Mouse (Mus musculus): ENCODE results near the gene Smyd1. TPM values are rescaled to one million over a fixed set of nuclear protein-coding genes. Genes with fewer than 3 reads are reported as not detected.
A peak's percentile ranks its signal among the peaks of the same experiment; 100 is the strongest.

The Smyd1 gene
- total RNA-seq, 1 experiment, result 6.8 TPM

- Histone ChIP-seq H3K4me3 (ENCODE audit: insufficient read depth in 1 of 2, low read depth in 1 of 2, low read length in 2 of 2, poor library complexity in 1 of 2, severe bottlenecking in 1 of 2) (no peak overlapping the region), H3K27ac (ENCODE audit: insufficient read depth, low read depth, low read length, poor library complexity, severe bottlenecking) (no peak overlapping the region), H3K4me1 (ENCODE audit: control insufficient read depth in 2 of 2, insufficient read depth in 2 of 2, low read length in 2 of 2, poor library complexity in 1 of 2) (peaks cover 0 to 2% of the 10 kb centered on the region in 2 experiments; a peak in 1 of 4 replicates), H3K9ac (ENCODE audit: insufficient read depth, low read depth, low read length, poor library complexity, severe bottlenecking) (no peak overlapping the region), H3K36me3 (ENCODE audit: control insufficient read depth, insufficient read depth, low read length, poor library complexity, severe bottlenecking) (no peaks in the 10 kb centered on the region), H3K9me3 (ENCODE audit: control insufficient read depth, insufficient read depth, low read depth, low read length) (no peaks in the 10 kb centered on the region)
- in situ Hi-C loops (cut with MboI; ENCODE audit: low sequenced_read_pairs in 2 of 2, unreplicated experiment in 2 of 2), result no loop called here
- TF ChIP-seq MAFK (IDR thresholded peaks at IDR 0.05; ENCODE audit: insufficient read depth, low read depth, low read length) (peak; percentile 59), ZNF384 (IDR thresholded peaks at IDR 0.05; ENCODE audit: low read depth, low read length) (no peak)
- no peak for DNase-seq (ENCODE audit: low read depth, low spot score)
These were observed 63.5 kb downstream of the Smyd1 start for GRCm38 (mm10) chr6:71258562-71258961.

- no peak for TF ChIP-seq ZC3H11A (IDR thresholded peaks at IDR 0.05; ENCODE audit: borderline replicate concordance, low read depth, low read length)
- no peak for TF ChIP-seq ZNF384 (IDR thresholded peaks at IDR 0.05; ENCODE audit: low read depth, low read length)
- no peak for TF ChIP-seq HCFC1 (IDR thresholded peaks at IDR 0.05; ENCODE audit: borderline replicate concordance, insufficient read depth, low read length)
- TF ChIP-seq CHD2 (IDR thresholded peaks at IDR 0.05; ENCODE audit: low read depth, low read length), result no peak
- TF ChIP-seq MAFK (IDR thresholded peaks at IDR 0.05; ENCODE audit: insufficient read depth, low read depth, low read length), result no peak
- Histone ChIP-seq H3K4me1 (ENCODE audit: control insufficient read depth in 2 of 2, insufficient read depth in 2 of 2, low read length in 2 of 2, poor library complexity in 1 of 2) (peaks cover 0 to 2% of the 10 kb centered on the region in 2 experiments; a peak in 1 of 4 replicates), H3K9ac (ENCODE audit: insufficient read depth, low read depth, low read length, poor library complexity, severe bottlenecking) (no peak overlapping the region), H3K4me3 (ENCODE audit: insufficient read depth in 1 of 2, low read depth in 1 of 2, low read length in 2 of 2, poor library complexity in 1 of 2, severe bottlenecking in 1 of 2) (no peak overlapping the region), H3K9me3 (ENCODE audit: control insufficient read depth, insufficient read depth, low read depth, low read length) (no peaks in the 10 kb centered on the region), H3K36me3 (ENCODE audit: control insufficient read depth, insufficient read depth, low read length, poor library complexity, severe bottlenecking) (no peaks in the 10 kb centered on the region), H3K27ac (ENCODE audit: insufficient read depth, low read depth, low read length, poor library complexity, severe bottlenecking) (no peak overlapping the region)
- in situ Hi-C loops (cut with MboI; ENCODE audit: low sequenced_read_pairs in 2 of 2, unreplicated experiment in 2 of 2), result no loop called here
- DNase-seq (ENCODE audit: low read depth, low spot score), result no peak
These were observed 64.7 kb downstream of the Smyd1 start for GRCm38 (mm10) chr6:71257375-71257774.

- in situ Hi-C loops (cut with MboI; ENCODE audit: low sequenced_read_pairs in 2 of 2, unreplicated experiment in 2 of 2), result no loop called here
- no peak overlapping the region for H3K4me3 ChIP-seq (ENCODE audit: insufficient read depth in 1 of 2, low read depth in 1 of 2, low read length in 2 of 2, poor library complexity in 1 of 2, severe bottlenecking in 1 of 2)
These were observed 65.9 kb downstream of the Smyd1 start for GRCm38 (mm10) chr6:71256166-71256565.

GRCm38 (mm10) chr6:71254456-71254855 is 67.6 kb downstream of the Smyd1 start:
- no peak for TF ChIP-seq HCFC1 (IDR thresholded peaks at IDR 0.05; ENCODE audit: borderline replicate concordance, insufficient read depth, low read length)
- no peak for TF ChIP-seq ZC3H11A (IDR thresholded peaks at IDR 0.05; ENCODE audit: borderline replicate concordance, low read depth, low read length)
- no peak for TF ChIP-seq ZNF384 (IDR thresholded peaks at IDR 0.05; ENCODE audit: low read depth, low read length)
- no peak for TF ChIP-seq MAFK (IDR thresholded peaks at IDR 0.05; ENCODE audit: insufficient read depth, low read depth, low read length)
- TF ChIP-seq CHD2 (IDR thresholded peaks at IDR 0.05; ENCODE audit: low read depth, low read length), result no peak
- DNase-seq (ENCODE audit: low read depth, low spot score), result no peak
- in situ Hi-C loops (cut with MboI; ENCODE audit: low sequenced_read_pairs in 2 of 2, unreplicated experiment in 2 of 2), result no loop called here
- Histone ChIP-seq H3K9me3 (ENCODE audit: control insufficient read depth, insufficient read depth, low read depth, low read length) (no peaks in the 10 kb centered on the region), H3K27ac (ENCODE audit: insufficient read depth, low read depth, low read length, poor library complexity, severe bottlenecking) (no peak overlapping the region), H3K36me3 (ENCODE audit: control insufficient read depth, insufficient read depth, low read length, poor library complexity, severe bottlenecking) (no peaks in the 10 kb centered on the region), H3K4me3 (ENCODE audit: insufficient read depth in 1 of 2, low read depth in 1 of 2, low read length in 2 of 2, poor library complexity in 1 of 2, severe bottlenecking in 1 of 2) (no peak overlapping the region), H3K9ac (ENCODE audit: insufficient read depth, low read depth, low read length, poor library complexity, severe bottlenecking) (no peak overlapping the region), H3K4me1 (ENCODE audit: control insufficient read depth in 2 of 2, insufficient read depth in 2 of 2, low read length in 2 of 2, poor library complexity in 1 of 2) (0 out of 4 replicates have a peak, but pooled peaks cover 0 to 2% of the 10 kb centered on the region in 2 experiments)

More at GRCm38 (mm10) chr6:71256166-71256565, 65.9 kb downstream of the Smyd1 start:
- no peak overlapping the region for H3K9ac ChIP-seq (ENCODE audit: insufficient read depth, low read depth, low read length, poor library complexity, severe bottlenecking)
- H3K36me3 ChIP-seq (ENCODE audit: control insufficient read depth, insufficient read depth, low read length, poor library complexity, severe bottlenecking), result no peaks in the 10 kb centered on the region
- H3K4me1 ChIP-seq (ENCODE audit: control insufficient read depth in 2 of 2, insufficient read depth in 2 of 2, low read length in 2 of 2, poor library complexity in 1 of 2), result peaks cover 0 to 2% of the 10 kb centered on the region in 2 experiments; a peak in 1 of 4 replicates
- DNase-seq (ENCODE audit: low read depth, low spot score), result no peak
- TF ChIP-seq ZC3H11A (IDR thresholded peaks at IDR 0.05; ENCODE audit: borderline replicate concordance, low read depth, low read length) (no peak), MAFK (IDR thresholded peaks at IDR 0.05; ENCODE audit: insufficient read depth, low read depth, low read length) (no peak), CHD2 (IDR thresholded peaks at IDR 0.05; ENCODE audit: low read depth, low read length) (no peak), ZNF384 (IDR thresholded peaks at IDR 0.05; ENCODE audit: low read depth, low read length) (no peak), HCFC1 (IDR thresholded peaks at IDR 0.05; ENCODE audit: borderline replicate concordance, insufficient read depth, low read length) (no peak)
- no peak overlapping the region for H3K27ac ChIP-seq (ENCODE audit: insufficient read depth, low read depth, low read length, poor library complexity, severe bottlenecking)
- no peaks in the 10 kb centered on the region for H3K9me3 ChIP-seq (ENCODE audit: control insufficient read depth, insufficient read depth, low read depth, low read length)

GRCm38 (mm10) chr6:71250951-71251350 is 71.1 kb downstream of the Smyd1 start:
- DNase-seq (ENCODE audit: low read depth, low spot score), result no peak
- no peak overlapping the region for H3K4me3 ChIP-seq (ENCODE audit: insufficient read depth in 1 of 2, low read depth in 1 of 2, low read length in 2 of 2, poor library complexity in 1 of 2, severe bottlenecking in 1 of 2)
- H3K4me1 ChIP-seq (ENCODE audit: control insufficient read depth in 2 of 2, insufficient read depth in 2 of 2, low read length in 2 of 2, poor library complexity in 1 of 2), result 0 out of 4 replicates have a peak, but pooled peaks cover 0 to 2% of the 10 kb centered on the region in 2 experiments
- H3K9me3 ChIP-seq (ENCODE audit: control insufficient read depth, insufficient read depth, low read depth, low read length), result no peaks in the 10 kb centered on the region
- no peaks in the 10 kb centered on the region for H3K36me3 ChIP-seq (ENCODE audit: control insufficient read depth, insufficient read depth, low read length, poor library complexity, severe bottlenecking)
- in situ Hi-C loops (cut with MboI; ENCODE audit: low sequenced_read_pairs in 2 of 2, unreplicated experiment in 2 of 2), result no loop called here
- H3K9ac ChIP-seq (ENCODE audit: insufficient read depth, low read depth, low read length, poor library complexity, severe bottlenecking), result no peak overlapping the region
- no peak for TF ChIP-seq ZNF384 (IDR thresholded peaks at IDR 0.05; ENCODE audit: low read depth, low read length)
- TF ChIP-seq MAFK (IDR thresholded peaks at IDR 0.05; ENCODE audit: insufficient read depth, low read depth, low read length), result no peak
- TF ChIP-seq CHD2 (IDR thresholded peaks at IDR 0.05; ENCODE audit: low read depth, low read length), result no peak
- TF ChIP-seq HCFC1 (IDR thresholded peaks at IDR 0.05; ENCODE audit: borderline replicate concordance, insufficient read depth, low read length), result no peak
- no peak for TF ChIP-seq ZC3H11A (IDR thresholded peaks at IDR 0.05; ENCODE audit: borderline replicate concordance, low read depth, low read length)
- H3K27ac ChIP-seq (ENCODE audit: insufficient read depth, low read depth, low read length, poor library complexity, severe bottlenecking), result no peak overlapping the region

Measured in ES-E14 (cell line).